19 mouse cellular contexts compared by ENCODE assay signal in genomic region chr1:80335118-80335517, GRCm38 (mm10).
"Had no signal": no experiment of that assay in that cellular context is flagged by ENCODE, and none has a peak within 500 bp of the region (broad histone marks: within the 10 kb centered on the region; RNA-seq: fewer than 3 reads in every experiment).

No protein-coding gene starts in this region.

- H3K36me3 ChIP-seq: limb, embryonic 10.5 days; limb, embryonic 13.5 days; liver, embryonic 13.5 days; midbrain, embryonic 10.5 days; midbrain, embryonic 13.5 days; stomach, embryonic 15.5 days had no signal

- ATAC-seq: intestine, embryonic 16.5 days; midbrain, embryonic 13.5 days; midbrain, embryonic 16.5 days had no signal

- H3K27ac ChIP-seq: kidney, postnatal 0 days; layer of hippocampus, adult 2 months; limb, embryonic 10.5 days; limb, embryonic 13.5 days; liver, embryonic 13.5 days; midbrain, embryonic 10.5 days; midbrain, embryonic 13.5 days; stomach, embryonic 15.5 days had no signal

- H3K27me3 ChIP-seq: limb, embryonic 13.5 days; liver, embryonic 13.5 days; megakaryocyte, embryonic 14.5 days; midbrain, embryonic 13.5 days; stomach, embryonic 15.5 days had no signal

- H3K4me1 ChIP-seq: stomach, embryonic 15.5 days had no signal

- DNase-seq: layer of hippocampus, adult 9-11 months; liver, embryonic 13.5 days; lung, embryonic 14.5 days; lung, postnatal 10 days; lung, postnatal 4 days; right cerebral cortex, adult 18-20 months; right cerebral cortex, postnatal 25 days; spleen, adult 18-20 months; thymus, postnatal 25 days had no signal

- H3K4me3 ChIP-seq: layer of hippocampus, adult 2 months; limb, embryonic 10.5 days; limb, embryonic 13.5 days; liver, embryonic 13.5 days; midbrain, embryonic 10.5 days; midbrain, embryonic 13.5 days; stomach, embryonic 15.5 days had no signal
